Mouse (Mus musculus): ENCODE data around the gene Hoxa4. TPM values are rescaled to one million over a fixed set of nuclear protein-coding genes. Genes with fewer than 3 reads are reported as not detected.

Gene Hoxa4
- polyA plus RNA-seq, 1 experiment from 2014 or later: 2.5 TPM

DNA sequence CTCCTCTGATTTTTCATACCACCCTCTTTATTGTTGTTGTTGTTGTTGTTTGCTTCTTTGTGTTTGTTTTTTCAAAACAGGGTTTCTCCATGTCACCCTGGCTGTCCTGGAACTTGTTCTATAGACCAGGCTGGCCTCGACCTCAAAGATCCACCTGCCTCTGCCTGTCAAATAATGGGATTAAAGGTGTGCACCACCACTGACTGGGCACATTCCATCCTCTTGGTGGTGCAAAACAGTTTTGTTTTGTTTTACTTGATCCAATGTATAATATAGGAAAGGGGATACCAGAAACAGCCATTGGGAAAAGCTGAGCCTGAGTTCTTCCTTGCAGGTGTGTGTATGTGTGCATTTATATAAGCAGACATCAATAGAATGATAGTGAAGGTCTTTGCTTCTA is 5.1 kb downstream of the Hoxa4 start:
- TF ChIP-seq EP300 (optimal IDR thresholded peaks at IDR 0.05) (no peak), CTCF (IDR thresholded peaks at IDR 0.05; ENCODE audit: low read depth) (peak; percentile 60)
- DNase-seq (ENCODE audit: low spot score): no peak
- WGBS: 67% methylated on average over 1 of the region's 1 CpGs

GRCm38 (mm10) chr6:52185834-52186233 is 5.7 kb downstream of the Hoxa4 start:
- 45% methylated on average over 3 of the region's 3 CpGs for WGBS
- Histone ChIP-seq H3K4me3 (ENCODE audit: low read depth, low read length) (no peak overlapping the region), H3K9ac (ENCODE audit: low read length) (no peak overlapping the region), H3K27me3 (ENCODE audit: control insufficient read depth, insufficient read depth, low read length) (peaks cover 2% of the 10 kb centered on the region; the same call in 1 of the 2 replicates), H3K4me1 (replicated peaks; ENCODE audit: control insufficient read depth, insufficient read depth) (peaks cover 3% of the 10 kb centered on the region; the same call in 1 of the 2 replicates), H3K36me3 (ENCODE audit: control insufficient read depth, insufficient read depth, low read length) (no peaks in the 10 kb centered on the region), H3K27ac (replicated peaks) (no peak overlapping the region), H3K9me3 (ENCODE audit: control insufficient read depth, low read length) (no peaks in the 10 kb centered on the region), H3K4me2 (replicated peaks; ENCODE audit: low read depth) (peak overlapping the region; percentile 1; the same call in 1 of the 2 replicates)
- TF ChIP-seq CTCF (IDR thresholded peaks at IDR 0.05; ENCODE audit: low read depth) (no peak), EP300 (optimal IDR thresholded peaks at IDR 0.05) (no peak)
- DNase-seq (ENCODE audit: low spot score): no peak
- no peak for ATAC-seq (ENCODE audit: low FRiP score, low TSS enrichment)

More for the DNA sequence above, 5.1 kb downstream of the Hoxa4 start:
- peaks cover 3% of the 10 kb centered on the region; the same call in 1 of the 2 replicates for H3K4me1 ChIP-seq (replicated peaks; ENCODE audit: control insufficient read depth, insufficient read depth)
- H3K4me3 ChIP-seq (ENCODE audit: low read depth, low read length): no peak overlapping the region
- ATAC-seq (ENCODE audit: low FRiP score, low TSS enrichment): no peak
- no peak overlapping the region for H3K4me2 ChIP-seq (replicated peaks; ENCODE audit: low read depth)
- no peaks in the 10 kb centered on the region for H3K36me3 ChIP-seq (ENCODE audit: control insufficient read depth, insufficient read depth, low read length)
- no peaks in the 10 kb centered on the region for H3K9me3 ChIP-seq (ENCODE audit: control insufficient read depth, low read length)
- H3K9ac ChIP-seq (ENCODE audit: low read length): no peak overlapping the region
- H3K27me3 ChIP-seq (ENCODE audit: control insufficient read depth, insufficient read depth, low read length): peaks cover 2% of the 10 kb centered on the region; the same call in 1 of the 2 replicates
- H3K27ac ChIP-seq (replicated peaks): no peak overlapping the region

GRCm38 (mm10) chr6:52185222-52185621 is 6.3 kb downstream of the Hoxa4 start:
- peak overlapping the region; percentile 18; the same call in 1 of the 2 replicates for H3K9ac ChIP-seq (ENCODE audit: low read length)
- peaks cover 2% of the 10 kb centered on the region; the same call in 1 of the 2 replicates for H3K27me3 ChIP-seq (ENCODE audit: control insufficient read depth, insufficient read depth, low read length)
- DNase-seq (ENCODE audit: low spot score) (no peak), ATAC-seq (ENCODE audit: low FRiP score, low TSS enrichment) (no peak)
- H3K9me3 ChIP-seq (ENCODE audit: control insufficient read depth, low read length): no peaks in the 10 kb centered on the region
- 0 out of 2 replicates have a peak overlapping the region, but pooled peaks have one; percentile 35 for H3K27ac ChIP-seq (replicated peaks)
- no peaks in the 10 kb centered on the region for H3K36me3 ChIP-seq (ENCODE audit: control insufficient read depth, insufficient read depth, low read length)
- TF ChIP-seq CTCF (IDR thresholded peaks at IDR 0.05; ENCODE audit: low read depth) (no peak), EP300 (optimal IDR thresholded peaks at IDR 0.05) (no peak)
- H3K4me1 ChIP-seq (replicated peaks; ENCODE audit: control insufficient read depth, insufficient read depth): peaks cover 3% of the 10 kb centered on the region; the same call in 1 of the 2 replicates
- H3K4me2 ChIP-seq (replicated peaks; ENCODE audit: low read depth): peak overlapping the region; percentile 34; the same call in 1 of the 2 replicates
- 3% methylated on average over 19 of the region's 19 CpGs for WGBS
- H3K4me3 ChIP-seq (ENCODE audit: low read depth, low read length): 0 out of 2 replicates have a peak overlapping the region, but pooled peaks have one; percentile 17

DNA sequence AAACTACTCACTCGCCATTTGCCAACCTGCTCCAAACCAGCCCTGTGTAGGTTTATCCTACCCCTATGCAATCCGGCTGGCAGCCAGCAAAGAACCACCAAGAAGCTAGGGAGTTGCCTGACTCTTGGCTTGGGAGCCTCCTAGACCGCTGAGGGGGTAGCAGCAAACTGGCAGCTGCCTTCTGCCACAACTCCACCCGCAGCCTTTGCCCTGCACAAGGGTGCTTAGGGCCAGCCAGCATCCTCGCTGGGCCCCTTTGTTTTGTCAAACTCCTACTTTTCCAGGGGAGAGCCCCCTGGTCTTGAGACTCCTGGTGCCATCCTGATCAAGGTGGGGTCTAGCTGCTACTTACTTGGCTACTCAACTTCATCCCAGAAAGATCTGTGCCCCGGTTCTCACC is 6.9 kb downstream of the Hoxa4 start:
- TF ChIP-seq CTCF (IDR thresholded peaks at IDR 0.05; ENCODE audit: low read depth) (no peak), EP300 (optimal IDR thresholded peaks at IDR 0.05) (no peak)
- no peak overlapping the region for H3K9ac ChIP-seq (ENCODE audit: low read length)
- H3K9me3 ChIP-seq (ENCODE audit: control insufficient read depth, low read length): no peaks in the 10 kb centered on the region
- peak overlapping the region; percentile 61 for H3K27ac ChIP-seq (replicated peaks)
- H3K4me1 ChIP-seq (replicated peaks; ENCODE audit: control insufficient read depth, insufficient read depth): peaks cover 3% of the 10 kb centered on the region; the same call in 1 of the 2 replicates
- 27% methylated on average over 6 of the region's 6 CpGs for WGBS
- DNase-seq (ENCODE audit: low spot score) (no peak), ATAC-seq (ENCODE audit: low FRiP score, low TSS enrichment) (no peak)
- H3K4me3 ChIP-seq (ENCODE audit: low read depth, low read length): peak overlapping the region; percentile 17; the same call in 1 of the 2 replicates
- H3K4me2 ChIP-seq (replicated peaks; ENCODE audit: low read depth): peak overlapping the region; percentile 34
- H3K36me3 ChIP-seq (ENCODE audit: control insufficient read depth, insufficient read depth, low read length): no peaks in the 10 kb centered on the region
- peaks cover 2% of the 10 kb centered on the region; the same call in 1 of the 2 replicates for H3K27me3 ChIP-seq (ENCODE audit: control insufficient read depth, insufficient read depth, low read length)

GRCm38 (mm10) chr6:52183311-52184080 is 8.1 kb downstream of the Hoxa4 start:
- DNase-seq (ENCODE audit: low spot score) (no peak), ATAC-seq (ENCODE audit: low FRiP score, low TSS enrichment) (no peak)
- Histone ChIP-seq H3K4me2 (replicated peaks; ENCODE audit: low read depth) (peak overlapping the region; percentile 23; the same call in 1 of the 2 replicates), H3K4me1 (replicated peaks; ENCODE audit: control insufficient read depth, insufficient read depth) (peaks cover 3% of the 10 kb centered on the region; the same call in 1 of the 2 replicates), H3K4me3 (ENCODE audit: low read depth, low read length) (no peak overlapping the region), H3K9ac (ENCODE audit: low read length) (no peak overlapping the region), H3K27ac (replicated peaks) (peak overlapping the region; percentile 75), H3K27me3 (ENCODE audit: control insufficient read depth, insufficient read depth, low read length) (peaks cover 2% of the 10 kb centered on the region; the same call in 1 of the 2 replicates), H3K36me3 (ENCODE audit: control insufficient read depth, insufficient read depth, low read length) (no peaks in the 10 kb centered on the region), H3K9me3 (ENCODE audit: control insufficient read depth, low read length) (no peaks in the 10 kb centered on the region)
- TF ChIP-seq EP300 (optimal IDR thresholded peaks at IDR 0.05) (no peak), CTCF (IDR thresholded peaks at IDR 0.05; ENCODE audit: low read depth) (no peak)
- WGBS: 20% methylated on average over 10 of the region's 10 CpGs

All from stomach, postnatal 0 days (tissue).